8 mouse cellular contexts compared by ENCODE assay signal in the genomic region with DNA sequence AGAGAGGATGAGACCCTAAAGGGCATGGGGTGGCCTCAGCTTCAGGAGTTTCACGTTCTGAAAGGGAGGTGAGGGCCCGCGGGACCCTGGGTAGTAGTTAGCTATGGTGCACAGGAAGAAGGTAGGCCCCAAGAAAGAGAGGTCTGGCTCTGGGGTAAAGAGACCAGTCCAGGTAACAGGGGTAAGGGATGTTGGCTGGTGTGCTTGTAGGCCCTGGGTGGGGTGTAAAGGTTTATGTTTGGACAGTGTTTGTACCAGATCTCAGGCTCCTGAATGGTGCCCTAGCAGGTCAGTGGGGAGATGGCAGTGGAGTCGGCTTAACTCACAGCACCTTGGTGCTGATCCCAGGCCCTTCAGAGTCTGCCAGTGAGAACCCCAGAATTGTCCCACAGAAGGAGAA. TPM values are rescaled to one million over a fixed set of nuclear protein-coding genes. Genes with fewer than 3 reads are reported as not detected.
DNase-seq lines count a peak whose midpoint lies in the region; ATAC-seq and TF ChIP-seq lines count a peak whose summit lies in the region.

No protein-coding gene starts in this region.

- intact Hi-C loops in left cerebral cortex, postnatal 4 days (cut with DNase I): no loop called here

- H3K9ac ChIP-seq in kidney, embryonic 15.5 days: peak overlapping the region; percentile 79
- peak overlapping the region; percentile 84 for H3K9ac ChIP-seq in MEL (ENCODE audit: control insufficient read depth, low read depth, low read length, poor library complexity, severe bottlenecking)
- peak overlapping the region; percentile 81 for H3K9ac ChIP-seq in forebrain, embryonic 14.5 days (ENCODE audit: low read length)
- peak overlapping the region; percentile 78 for H3K9ac ChIP-seq in limb, embryonic 13.5 days
- peak overlapping the region; percentile 78 for H3K9ac ChIP-seq in neural tube, embryonic 15.5 days (replicated peaks)

- no peaks in the 10 kb centered on the region for H3K9me3 ChIP-seq in kidney, embryonic 15.5 days (replicated peaks)
- H3K9me3 ChIP-seq in MEL (replicated peaks; ENCODE audit: insufficient read depth, low read length): no peaks in the 10 kb centered on the region
- H3K9me3 ChIP-seq in forebrain, embryonic 14.5 days (replicated peaks; ENCODE audit: control insufficient read depth, low read length): no peaks in the 10 kb centered on the region
- no peaks in the 10 kb centered on the region for H3K9me3 ChIP-seq in limb, embryonic 13.5 days
- H3K9me3 ChIP-seq in neural tube, embryonic 15.5 days (replicated peaks): no peaks in the 10 kb centered on the region

- DNase-seq in kidney, postnatal 14 days: no peak
- peak; percentile 46 for DNase-seq in MEL (ENCODE audit: low read depth, low spot score)
- no peak for DNase-seq in forebrain, embryonic 14.5 days (ENCODE audit: low spot score)
- no peak for DNase-seq in left cerebral cortex, postnatal 4 days
- no peak for DNase-seq in adipocyte (ENCODE audit: low spot score)

- peak overlapping the region; percentile 94 for H3K27ac ChIP-seq in kidney, embryonic 15.5 days
- peak overlapping the region; percentile 85 for H3K27ac ChIP-seq in MEL (ENCODE audit: control insufficient read depth, low read depth, low read length)
- no peak overlapping the region for H3K27ac ChIP-seq in forebrain, embryonic 14.5 days (ENCODE audit: low read depth, low read length)
- peak overlapping the region; percentile 72; the same call in 1 of the 2 replicates for H3K27ac ChIP-seq in limb, embryonic 13.5 days
- peak overlapping the region; percentile 90 for H3K27ac ChIP-seq in neural tube, embryonic 15.5 days (replicated peaks)

- no peak for ATAC-seq in kidney, embryonic 15.5 days (replicated peaks; ENCODE audit: low FRiP score)
- no peak for ATAC-seq in forebrain, embryonic 14.5 days
- no peak for ATAC-seq in limb, embryonic 13.5 days (ENCODE audit: low FRiP score, low read depth)
- no peak for ATAC-seq in neural tube, embryonic 15.5 days (ENCODE audit: low FRiP score)

- WGBS in kidney, embryonic 15.5 days: 39% methylated on average over 4 of the region's 4 CpGs
- WGBS in forebrain, embryonic 14.5 days: 49% methylated on average over 4 of the region's 4 CpGs
- WGBS in limb, embryonic 13.5 days: 52% methylated on average over 4 of the region's 4 CpGs
- 52% methylated on average over 4 of the region's 4 CpGs for WGBS in neural tube, embryonic 15.5 days

- peaks cover 31% of the 10 kb centered on the region for H3K36me3 ChIP-seq in kidney, embryonic 15.5 days
- peaks cover 0 to 31% of the 10 kb centered on the region in 2 experiments; a peak in 2 of 4 replicates for H3K36me3 ChIP-seq in MEL (ENCODE audit: control insufficient read depth in 1 of 2, insufficient read depth in 2 of 2, low read length in 2 of 2)
- H3K36me3 ChIP-seq in forebrain, embryonic 14.5 days (ENCODE audit: control insufficient read depth, insufficient read depth, low read length): peaks cover 32% of the 10 kb centered on the region
- H3K36me3 ChIP-seq in limb, embryonic 13.5 days: peaks cover 34% of the 10 kb centered on the region
- H3K36me3 ChIP-seq in neural tube, embryonic 15.5 days: peaks cover 26% of the 10 kb centered on the region

- TF ChIP-seq RAD21 in MEL (IDR thresholded peaks at IDR 0.05; ENCODE audit: low read depth, low read length): no peak

- TF ChIP-seq POLR2A in MEL (IDR thresholded peaks at IDR 0.05; ENCODE audit: control insufficient read depth in 1 of 2, insufficient read depth in 1 of 2, low read depth in 1 of 2, low read length in 2 of 2, poor library complexity in 1 of 2): no peak

- no peak for TF ChIP-seq EP300 in MEL (IDR thresholded peaks at IDR 0.05; ENCODE audit: low read depth in 1 of 2, low read length in 2 of 2)

- TF ChIP-seq CTCF in MEL (IDR thresholded peaks at IDR 0.05 in 2 of 3, conservative IDR thresholded peaks at IDR 0.05 in 1 of 3; ENCODE audit: control insufficient read depth in 1 of 3, insufficient read depth in 1 of 3, low read depth in 2 of 3, low read length in 3 of 3, poor library complexity in 1 of 3, severe bottlenecking in 1 of 3): no peak

- peak overlapping the region; percentile 82 for H3K4me2 ChIP-seq in kidney, embryonic 15.5 days
- peak overlapping the region; percentile 80 for H3K4me2 ChIP-seq in forebrain, embryonic 14.5 days (ENCODE audit: low read length)
- H3K4me2 ChIP-seq in limb, embryonic 13.5 days (replicated peaks): peak overlapping the region; percentile 74
- peak overlapping the region; percentile 86 for H3K4me2 ChIP-seq in neural tube, embryonic 15.5 days

- H3K27me3 ChIP-seq in kidney, embryonic 15.5 days: no peaks in the 10 kb centered on the region
- no peaks in the 10 kb centered on the region for H3K27me3 ChIP-seq in MEL (ENCODE audit: control insufficient read depth in 1 of 2, insufficient read depth in 2 of 2, low read length in 2 of 2)
- no peaks in the 10 kb centered on the region for H3K27me3 ChIP-seq in forebrain, embryonic 14.5 days (replicated peaks; ENCODE audit: control insufficient read depth, insufficient read depth, low read length)
- H3K27me3 ChIP-seq in limb, embryonic 13.5 days: no peaks in the 10 kb centered on the region
- H3K27me3 ChIP-seq in neural tube, embryonic 15.5 days (replicated peaks): no peaks in the 10 kb centered on the region

- peak overlapping the region; percentile 81 for H3K4me3 ChIP-seq in kidney, embryonic 15.5 days (replicated peaks)
- peak overlapping the region; percentile 66 to 85 for H3K4me3 ChIP-seq in MEL (ENCODE audit: control insufficient read depth in 1 of 2, insufficient read depth in 1 of 2, low read depth in 2 of 2, low read length in 2 of 2)
- H3K4me3 ChIP-seq in forebrain, embryonic 14.5 days (ENCODE audit: low read depth, low read length): peak overlapping the region; percentile 73
- H3K4me3 ChIP-seq in limb, embryonic 13.5 days: peak overlapping the region; percentile 75
- H3K4me3 ChIP-seq in neural tube, embryonic 15.5 days (replicated peaks): peak overlapping the region; percentile 69

- peaks cover 50% of the 10 kb centered on the region for H3K4me1 ChIP-seq in kidney, embryonic 15.5 days
- H3K4me1 ChIP-seq in MEL (ENCODE audit: control insufficient read depth in 1 of 2, insufficient read depth in 2 of 2, low read length in 2 of 2): peaks cover 13 to 42% of the 10 kb centered on the region in 2 experiments
- H3K4me1 ChIP-seq in forebrain, embryonic 14.5 days (ENCODE audit: control insufficient read depth, insufficient read depth, low read length): peaks cover 14% of the 10 kb centered on the region
- H3K4me1 ChIP-seq in limb, embryonic 13.5 days: peaks cover 33% of the 10 kb centered on the region
- H3K4me1 ChIP-seq in neural tube, embryonic 15.5 days: peaks cover 42% of the 10 kb centered on the region

- peaks cover 28% of the 10 kb centered on the region for H3K79me2 ChIP-seq in MEL (ENCODE audit: control insufficient read depth, insufficient read depth, low read length, poor library complexity)

RNA-seq across cellular contexts. Expression of a gene that starts 1.5 kb away (rescaled TPM):
- polyA plus RNA-seq in kidney, embryonic 15.5 days (2015; fragmentation: Nextera tagmentation; extraction: Ambion mirVana): 28.2 and 32.4 TPM in 2 replicates
- 56.6 and 57.2 TPM in 2 replicates for total RNA-seq in MEL (2012; rRNA removed)
- polyA plus RNA-seq in MEL (2012; ENCODE audit: insufficient read depth in 1 of 2, insufficient read length in 2 of 2, low read depth in 1 of 2, low replicate concordance in 2 of 2, missing spikeins in 1 of 2): 100 to 1,000 TPM; 157 TPM
- 37.4 and 38.7 TPM in 2 replicates for polyA plus RNA-seq in forebrain, embryonic 14.5 days (2014; fragmentation: Nextera tagmentation; extraction: Ambion mirVana)
- 40.9 and 43.6 TPM in 2 replicates for polyA plus RNA-seq in limb, embryonic 13.5 days (2015; fragmentation: Nextera tagmentation; extraction: Ambion mirVana)
- 33.3 and 37.2 TPM in 2 replicates for polyA plus RNA-seq in neural tube, embryonic 15.5 days (2015; fragmentation: Nextera tagmentation; extraction: Ambion mirVana)
- total RNA-seq in left cerebral cortex, postnatal 4 days (2021): 100 to 1,000 TPM; 324 to 333 TPM

RNA-seq across cellular contexts. Expression of a gene that starts 18.5 kb away (rescaled TPM):
- 16.9 and 17.9 TPM in 2 replicates for polyA plus RNA-seq in kidney, embryonic 15.5 days (2015; fragmentation: Nextera tagmentation; extraction: Ambion mirVana)
- total RNA-seq in MEL (2012; rRNA removed): 18.4 and 24.6 TPM in 2 replicates
- 10 to 100 TPM in 1 of 2 experiments, not detected in 1; 33.2 TPM for polyA plus RNA-seq in MEL (2012; ENCODE audit: insufficient read depth in 1 of 2, insufficient read length in 2 of 2, low read depth in 1 of 2, low replicate concordance in 2 of 2, missing spikeins in 1 of 2)
- polyA plus RNA-seq in forebrain, embryonic 14.5 days (2014; fragmentation: Nextera tagmentation; extraction: Ambion mirVana): 7.7 and 8.2 TPM in 2 replicates
- 25.6 and 26.6 TPM in 2 replicates for polyA plus RNA-seq in limb, embryonic 13.5 days (2015; fragmentation: Nextera tagmentation; extraction: Ambion mirVana)
- polyA plus RNA-seq in neural tube, embryonic 15.5 days (2015; fragmentation: Nextera tagmentation; extraction: Ambion mirVana): 3.7 and 6.5 TPM in 2 replicates
- total RNA-seq in left cerebral cortex, postnatal 4 days (2021): 10 to 100 TPM; 29.4 to 36.1 TPM

RNA-seq across cellular contexts. Expression of a gene that starts 28.8 kb away (rescaled TPM):
- 181 and 191 TPM in 2 replicates for polyA plus RNA-seq in kidney, embryonic 15.5 days (2015; fragmentation: Nextera tagmentation; extraction: Ambion mirVana)
- 85.1 and 85.6 TPM in 2 replicates for total RNA-seq in MEL (2012; rRNA removed)
- 100 to 1,000 TPM; 110 to 180 TPM for polyA plus RNA-seq in MEL (2012; ENCODE audit: insufficient read depth in 1 of 2, insufficient read length in 2 of 2, low read depth in 1 of 2, low replicate concordance in 2 of 2, missing spikeins in 1 of 2)
- polyA plus RNA-seq in forebrain, embryonic 14.5 days (2014; fragmentation: Nextera tagmentation; extraction: Ambion mirVana): 574 and 635 TPM in 2 replicates
- polyA plus RNA-seq in limb, embryonic 13.5 days (2015; fragmentation: Nextera tagmentation; extraction: Ambion mirVana): 281 and 307 TPM in 2 replicates
- polyA plus RNA-seq in neural tube, embryonic 15.5 days (2015; fragmentation: Nextera tagmentation; extraction: Ambion mirVana): 458 and 569 TPM in 2 replicates
- 100 to 1,000 TPM; 234 to 250 TPM for total RNA-seq in left cerebral cortex, postnatal 4 days (2021)

RNA-seq across cellular contexts. Expression of a gene that starts 31.4 kb away (rescaled TPM):
- 10.7 and 12.1 TPM in 2 replicates for polyA plus RNA-seq in kidney, embryonic 15.5 days (2015; fragmentation: Nextera tagmentation; extraction: Ambion mirVana)
- total RNA-seq in MEL (2012; rRNA removed): 59.8 and 61.5 TPM in 2 replicates
- polyA plus RNA-seq in MEL (2012; ENCODE audit: insufficient read depth in 1 of 2, insufficient read length in 2 of 2, low read depth in 1 of 2, low replicate concordance in 2 of 2, missing spikeins in 1 of 2): 100 to 1,000 TPM in 1 of 2 experiments, 10 to 100 TPM in 1; 86.6 to 149 TPM
- 20.2 and 20.5 TPM in 2 replicates for polyA plus RNA-seq in forebrain, embryonic 14.5 days (2014; fragmentation: Nextera tagmentation; extraction: Ambion mirVana)
- polyA plus RNA-seq in limb, embryonic 13.5 days (2015; fragmentation: Nextera tagmentation; extraction: Ambion mirVana): 11.9 and 13.0 TPM in 2 replicates
- polyA plus RNA-seq in neural tube, embryonic 15.5 days (2015; fragmentation: Nextera tagmentation; extraction: Ambion mirVana): 16.0 and 16.3 TPM in 2 replicates
- 100 to 1,000 TPM; 195 to 197 TPM for total RNA-seq in left cerebral cortex, postnatal 4 days (2021)

RNA-seq across cellular contexts. Expression of a gene that starts 32.2 kb away (rescaled TPM):
- 0.90 and 1.0 TPM in 2 replicates for polyA plus RNA-seq in kidney, embryonic 15.5 days (2015; fragmentation: Nextera tagmentation; extraction: Ambion mirVana)
- not detected in 2 replicates for total RNA-seq in MEL (2012; rRNA removed)
- polyA plus RNA-seq in MEL (2012; ENCODE audit: insufficient read depth in 1 of 2, insufficient read length in 2 of 2, low read depth in 1 of 2, low replicate concordance in 2 of 2, missing spikeins in 1 of 2): under 1 TPM in 1 of 2 experiments, not detected in 1; 0.11 TPM
- 1.8 and 2.2 TPM in 2 replicates for polyA plus RNA-seq in forebrain, embryonic 14.5 days (2014; fragmentation: Nextera tagmentation; extraction: Ambion mirVana)
- polyA plus RNA-seq in limb, embryonic 13.5 days (2015; fragmentation: Nextera tagmentation; extraction: Ambion mirVana): 0.91 and 1.1 TPM in 2 replicates
- polyA plus RNA-seq in neural tube, embryonic 15.5 days (2015; fragmentation: Nextera tagmentation; extraction: Ambion mirVana): 3.0 and 3.5 TPM in 2 replicates
- total RNA-seq in left cerebral cortex, postnatal 4 days (2021): under 1 TPM; 0.52 to 0.87 TPM
